17 mouse cellular contexts compared by ENCODE assay signal in genomic region chr9:47895121-47895520, GRCm38 (mm10).
A peak's percentile ranks its signal among the peaks of the same experiment; 100 is the strongest.
DNase-seq lines count a peak whose midpoint lies in the region; ATAC-seq and TF ChIP-seq lines count a peak whose summit lies in the region.
"Had no signal": no experiment of that assay in that cellular context is flagged by ENCODE, and none has a peak within 500 bp of the region (broad histone marks: within the 10 kb centered on the region; RNA-seq: fewer than 3 reads in every experiment).

No protein-coding gene starts in this region.

- 25% methylated on average over 9 of the region's 9 CpGs for WGBS in heart, embryonic 10.5 days
- 15% methylated on average over 9 of the region's 9 CpGs for WGBS in kidney, embryonic 16.5 days
- 23% methylated on average over 8 of the region's 9 CpGs for WGBS in limb, embryonic 14.5 days

- no peak overlapping the region for H3K4me2 ChIP-seq in kidney, embryonic 16.5 days (replicated peaks; ENCODE audit: low read depth, low read length)
- H3K4me2 ChIP-seq in limb, embryonic 14.5 days (replicated peaks; ENCODE audit: low read depth, low read length, severe bottlenecking) = no peak overlapping the region
- H3K4me2 ChIP-seq: limb, embryonic 15.5 days; midbrain, embryonic 15.5 days had no signal

- no peak overlapping the region for H3K4me3 ChIP-seq in heart, embryonic 10.5 days
- no peak overlapping the region for H3K4me3 ChIP-seq in kidney, embryonic 16.5 days (ENCODE audit: low read length)
- H3K4me3 ChIP-seq in limb, embryonic 14.5 days (replicated peaks; ENCODE audit: low read length) = no peak overlapping the region
- H3K4me3 ChIP-seq: gastrocnemius, adult 2 months; left cerebral cortex, adult 2 months; limb, embryonic 15.5 days; midbrain, embryonic 15.5 days had no signal

- H3K36me3 ChIP-seq in heart, embryonic 10.5 days = no peaks in the 10 kb centered on the region
- no peaks in the 10 kb centered on the region for H3K36me3 ChIP-seq in kidney, embryonic 16.5 days (ENCODE audit: insufficient read depth, low read length)
- no peaks in the 10 kb centered on the region for H3K36me3 ChIP-seq in limb, embryonic 14.5 days (ENCODE audit: control insufficient read depth, insufficient read depth, low read length)
- H3K36me3 ChIP-seq: G1E; limb, embryonic 15.5 days; midbrain, embryonic 15.5 days had no signal

- no peak overlapping the region for H3K9ac ChIP-seq in kidney, embryonic 16.5 days (replicated peaks; ENCODE audit: low read length)
- H3K9ac ChIP-seq in limb, embryonic 14.5 days (ENCODE audit: low read depth, low read length, severe bottlenecking) = no peak overlapping the region
- H3K9ac ChIP-seq: limb, embryonic 15.5 days; midbrain, embryonic 15.5 days had no signal

- H3K4me1 ChIP-seq in heart, embryonic 10.5 days = peaks cover 20% of the 10 kb centered on the region
- peaks cover 21% of the 10 kb centered on the region for H3K4me1 ChIP-seq in kidney, embryonic 16.5 days (ENCODE audit: insufficient read depth, low read length)
- H3K4me1 ChIP-seq in limb, embryonic 14.5 days (ENCODE audit: control insufficient read depth, insufficient read depth, low read length) = peaks cover 10% of the 10 kb centered on the region

- H3K9me3 ChIP-seq in heart, embryonic 10.5 days = no peaks in the 10 kb centered on the region
- H3K9me3 ChIP-seq in kidney, embryonic 16.5 days (ENCODE audit: low read length) = no peaks in the 10 kb centered on the region
- no peaks in the 10 kb centered on the region for H3K9me3 ChIP-seq in limb, embryonic 14.5 days (ENCODE audit: control insufficient read depth, low read length)
- H3K9me3 ChIP-seq: limb, embryonic 15.5 days; midbrain, embryonic 15.5 days had no signal

- no peak for TF ChIP-seq POLR2A in limb, embryonic 14.5 days (IDR thresholded peaks at IDR 0.05; ENCODE audit: borderline replicate concordance, extremely low read depth, insufficient read depth, insufficient read length)

- 0 out of 2 replicates have a peak, but pooled peaks cover 5% of the 10 kb centered on the region for H3K27me3 ChIP-seq in heart, embryonic 10.5 days (ENCODE audit: insufficient read depth, poor library complexity, severe bottlenecking)
- no peaks in the 10 kb centered on the region for H3K27me3 ChIP-seq in kidney, embryonic 16.5 days (ENCODE audit: insufficient read depth, low read length)
- H3K27me3 ChIP-seq in limb, embryonic 14.5 days (ENCODE audit: control insufficient read depth, insufficient read depth, low read length) = no peaks in the 10 kb centered on the region
- H3K27me3 ChIP-seq: limb, embryonic 15.5 days; midbrain, embryonic 15.5 days had no signal

- DNase-seq in heart, embryonic 10.5 days (ENCODE audit: low spot score) = no peak
- no peak for DNase-seq in heart, adult 9 months (ENCODE audit: low spot score in 2 of 2)
- no peak for DNase-seq in kidney, postnatal 36 days
- DNase-seq in embryo, embryonic 11 days = peak; percentile 52
- no peak for DNase-seq in limb, embryonic 14.5 days (ENCODE audit: low spot score)
- DNase-seq in lung, postnatal 36 days = no peak
- no peak for DNase-seq in cerebellum, adult 18-20 months
- DNase-seq: cerebellum, postnatal 10 days; gastrocnemius, adult 2 months; kidney, adult 2 months; thymus, adult 2 months had no signal

- 0 out of 2 replicates have a peak overlapping the region, but pooled peaks have one; percentile 67 for H3K27ac ChIP-seq in heart, embryonic 10.5 days
- peak overlapping the region; percentile 70 for H3K27ac ChIP-seq in kidney, embryonic 16.5 days (ENCODE audit: low read length)
- 0 out of 2 replicates have a peak overlapping the region, but pooled peaks have one; percentile 33 for H3K27ac ChIP-seq in limb, embryonic 14.5 days (replicated peaks; ENCODE audit: low read depth, low read length)
- H3K27ac ChIP-seq: gastrocnemius, adult 2 months; left cerebral cortex, adult 2 months; limb, embryonic 15.5 days had no signal

- no peak for ATAC-seq in kidney, embryonic 16.5 days (ENCODE audit: low FRiP score, low TSS enrichment)
- no peak for ATAC-seq in limb, embryonic 14.5 days (ENCODE audit: low FRiP score, low read depth)
- ATAC-seq: CD4-positive, CD25-positive, alpha-beta regulatory T cell, adult 4 months; midbrain, embryonic 15.5 days had no signal
